Mouse (Mus musculus): Measurements from ENCODE around the gene Pick1.

DNA sequence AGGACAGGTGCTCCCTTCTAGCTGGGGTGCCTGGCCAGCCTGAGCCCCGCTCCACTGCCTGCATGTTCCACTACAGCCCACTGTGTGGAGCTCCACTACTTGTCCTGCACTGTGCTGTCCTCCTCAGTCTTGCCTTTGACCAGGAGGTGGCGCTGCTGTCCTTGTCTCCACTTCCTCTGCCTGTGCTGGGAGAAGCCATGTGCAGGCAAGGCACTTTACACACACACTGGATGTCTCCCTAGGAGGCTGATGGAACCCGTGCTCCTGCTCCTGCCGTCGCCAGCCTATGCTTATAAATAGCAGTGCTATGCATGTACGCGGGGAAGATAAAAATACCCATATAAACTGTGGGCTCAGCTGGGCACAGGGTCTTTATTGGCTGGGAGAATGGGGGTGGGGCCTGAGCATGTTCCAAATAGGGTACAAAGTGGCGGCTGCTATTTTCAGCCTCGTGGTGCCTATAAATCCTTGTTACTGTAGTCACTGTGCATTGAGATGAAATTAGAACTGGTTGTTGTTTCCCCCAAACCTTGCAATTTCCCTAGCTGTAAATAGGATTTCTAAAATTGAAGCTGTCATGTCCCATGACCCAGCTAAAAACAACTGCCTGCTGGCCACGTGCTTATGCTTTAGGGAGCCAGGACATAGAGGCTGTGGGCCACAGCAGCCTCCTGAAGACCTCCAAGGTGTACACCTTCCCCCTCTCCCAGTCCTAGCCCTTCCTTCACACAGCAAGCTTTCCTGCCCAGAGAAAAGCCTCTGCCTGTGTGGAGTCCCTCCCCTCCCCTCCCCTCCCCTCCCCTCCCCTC lies 14.5 kb downstream of the Pick1 start:
- TF ChIP-seq HCFC1 (IDR thresholded peaks at IDR 0.05; ENCODE audit: borderline replicate concordance, insufficient read depth, low read length) (peak; percentile 50; the same call in 1 of the 2 replicates), CHD2 (IDR thresholded peaks at IDR 0.05; ENCODE audit: low read depth, low read length) (no peak), MAFK (IDR thresholded peaks at IDR 0.05; ENCODE audit: insufficient read depth, low read depth, low read length) (0 out of 2 replicates have a peak, but pooled peaks have one; percentile 21), ZC3H11A (IDR thresholded peaks at IDR 0.05; ENCODE audit: borderline replicate concordance, low read depth, low read length) (peak; percentile 93)

Data from ES-E14 (cell line).